Mouse (Mus musculus): ENCODE results near the gene Comtd1. TPM values are rescaled to one million over a fixed set of nuclear protein-coding genes. Genes with fewer than 3 reads are reported as not detected.

Comtd1 gene
- polyA plus RNA-seq, 1 experiment from 2014 or later, result 39.0 TPM

GRCm38 (mm10) chr14:21811744-21812393 is 36.9 kb downstream of the Comtd1 start:
- Histone ChIP-seq H3K36me3 (ENCODE audit: control insufficient read depth, insufficient read depth, low read length) (no peaks in the 10 kb centered on the region), H3K9me3 (replicated peaks; ENCODE audit: control insufficient read depth, low read length) (no peaks in the 10 kb centered on the region), H3K4me3 (replicated peaks; ENCODE audit: low read length) (no peak overlapping the region), H3K27ac (ENCODE audit: low read length) (no peak overlapping the region), H3K4me2 (ENCODE audit: low read depth, low read length) (no peak overlapping the region), H3K9ac (ENCODE audit: low read length) (no peak overlapping the region), H3K4me1 (ENCODE audit: control insufficient read depth, insufficient read depth, low read length) (0 out of 2 replicates have a peak, but pooled peaks cover 2% of the 10 kb centered on the region), H3K27me3 (ENCODE audit: control insufficient read depth, insufficient read depth, low read length) (no peaks in the 10 kb centered on the region)
- no peak for ATAC-seq (ENCODE audit: insufficient read depth, low FRiP score)
- WGBS, result 81% methylated on average over 10 of the region's 10 CpGs

DNA sequence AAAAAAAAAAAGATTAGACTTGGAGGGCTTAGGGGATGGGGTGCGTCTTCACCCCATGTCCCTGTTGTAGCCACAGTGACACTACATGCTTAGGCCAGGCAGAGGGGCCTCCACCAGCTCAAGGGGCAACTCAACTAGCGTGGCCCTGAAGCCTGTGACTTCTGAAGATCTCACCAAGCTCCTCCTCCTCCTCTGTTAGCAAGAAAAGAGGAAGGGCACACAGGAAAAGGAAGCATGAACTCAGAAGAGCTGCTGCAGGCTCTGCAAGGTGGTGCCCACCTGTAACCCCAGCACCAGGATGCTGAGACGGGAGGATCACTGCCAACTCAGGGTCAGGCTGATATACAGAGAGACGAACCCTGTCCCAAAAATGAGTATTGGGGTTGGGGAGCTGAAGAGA is 37.5 kb downstream of the Comtd1 start:
- H3K9me3 ChIP-seq (replicated peaks; ENCODE audit: control insufficient read depth, low read length), result no peaks in the 10 kb centered on the region
- 0 out of 2 replicates have a peak, but pooled peaks cover 2% of the 10 kb centered on the region for H3K4me1 ChIP-seq (ENCODE audit: control insufficient read depth, insufficient read depth, low read length)
- ATAC-seq (ENCODE audit: insufficient read depth, low FRiP score), result no peak
- H3K4me2 ChIP-seq (ENCODE audit: low read depth, low read length), result no peak overlapping the region
- no peak overlapping the region for H3K9ac ChIP-seq (ENCODE audit: low read length)
- no peaks in the 10 kb centered on the region for H3K36me3 ChIP-seq (ENCODE audit: control insufficient read depth, insufficient read depth, low read length)
- no peak overlapping the region for H3K27ac ChIP-seq (ENCODE audit: low read length)
- no peak overlapping the region for H3K4me3 ChIP-seq (replicated peaks; ENCODE audit: low read length)
- WGBS, result 90% methylated on average over 4 of the region's 4 CpGs
- no peaks in the 10 kb centered on the region for H3K27me3 ChIP-seq (ENCODE audit: control insufficient read depth, insufficient read depth, low read length)

- no peaks in the 10 kb centered on the region for H3K27me3 ChIP-seq (ENCODE audit: control insufficient read depth, insufficient read depth, low read length)
- no peaks in the 10 kb centered on the region for H3K36me3 ChIP-seq (ENCODE audit: control insufficient read depth, insufficient read depth, low read length)
- ATAC-seq (ENCODE audit: insufficient read depth, low FRiP score), result no peak
- no peak overlapping the region for H3K9ac ChIP-seq (ENCODE audit: low read length)
- H3K27ac ChIP-seq (ENCODE audit: low read length), result no peak overlapping the region
- no peak overlapping the region for H3K4me2 ChIP-seq (ENCODE audit: low read depth, low read length)
- H3K4me3 ChIP-seq (replicated peaks; ENCODE audit: low read length), result no peak overlapping the region
- no peaks in the 10 kb centered on the region for H3K9me3 ChIP-seq (replicated peaks; ENCODE audit: control insufficient read depth, low read length)
- 0 out of 2 replicates have a peak, but pooled peaks cover 2% of the 10 kb centered on the region for H3K4me1 ChIP-seq (ENCODE audit: control insufficient read depth, insufficient read depth, low read length)
- WGBS, result 93% methylated on average over 2 of the region's 2 CpGs
Observed at GRCm38 (mm10) chr14:21809418-21809817, 39.4 kb downstream of the Comtd1 start.

DNA sequence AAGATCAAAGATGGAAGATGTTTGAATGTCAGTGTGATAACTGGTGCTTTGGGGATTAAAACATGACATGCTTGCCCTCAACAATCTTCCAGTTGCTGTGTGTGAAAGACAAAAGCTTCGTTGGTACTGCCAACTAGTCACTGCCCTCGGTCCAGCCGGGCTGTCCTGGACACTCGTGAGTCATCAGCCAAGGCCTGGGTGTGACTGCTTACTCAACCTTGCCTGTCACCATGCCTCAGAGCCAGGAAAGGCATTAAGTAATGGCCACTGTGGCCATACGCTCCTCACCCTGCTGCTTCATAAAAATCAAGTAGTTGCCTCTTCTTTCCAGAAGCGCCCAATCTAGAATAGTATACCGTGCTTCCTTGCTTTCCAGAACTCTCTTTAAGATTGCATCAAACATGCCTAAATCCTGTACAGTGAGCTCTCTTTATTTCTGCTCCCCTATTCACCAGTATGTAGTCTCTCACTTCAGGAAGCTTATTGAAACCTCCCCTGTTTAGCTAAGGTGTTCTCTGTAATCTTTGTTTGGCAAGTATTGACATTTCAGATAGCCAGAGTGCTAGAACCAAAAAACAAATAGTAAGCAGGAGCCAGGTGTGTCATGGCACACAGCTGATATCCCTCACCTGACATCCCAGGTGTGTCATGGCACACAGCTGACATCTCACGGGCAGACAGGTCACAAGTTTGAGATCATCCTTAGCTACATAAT is 40.4 kb downstream of the Comtd1 start:
- Histone ChIP-seq H3K27ac (ENCODE audit: low read length) (peak overlapping the region; percentile 80), H3K4me3 (replicated peaks; ENCODE audit: low read length) (no peak overlapping the region), H3K4me2 (ENCODE audit: low read depth, low read length) (no peak overlapping the region), H3K36me3 (ENCODE audit: control insufficient read depth, insufficient read depth, low read length) (no peaks in the 10 kb centered on the region), H3K4me1 (ENCODE audit: control insufficient read depth, insufficient read depth, low read length) (no peaks in the 10 kb centered on the region), H3K9ac (ENCODE audit: low read length) (no peak overlapping the region), H3K9me3 (replicated peaks; ENCODE audit: control insufficient read depth, low read length) (no peaks in the 10 kb centered on the region), H3K27me3 (ENCODE audit: control insufficient read depth, insufficient read depth, low read length) (no peaks in the 10 kb centered on the region)
- 58% methylated on average over 8 of the region's 8 CpGs for WGBS
- peak; percentile 79 for ATAC-seq (ENCODE audit: insufficient read depth, low FRiP score)

- Histone ChIP-seq H3K4me2 (ENCODE audit: low read depth, low read length) (no peak overlapping the region), H3K4me3 (replicated peaks; ENCODE audit: low read length) (no peak overlapping the region), H3K9me3 (replicated peaks; ENCODE audit: control insufficient read depth, low read length) (no peaks in the 10 kb centered on the region), H3K9ac (ENCODE audit: low read length) (no peak overlapping the region), H3K27ac (ENCODE audit: low read length) (peak overlapping the region; percentile 85), H3K4me1 (ENCODE audit: control insufficient read depth, insufficient read depth, low read length) (no peaks in the 10 kb centered on the region), H3K27me3 (ENCODE audit: control insufficient read depth, insufficient read depth, low read length) (no peaks in the 10 kb centered on the region), H3K36me3 (ENCODE audit: control insufficient read depth, insufficient read depth, low read length) (no peaks in the 10 kb centered on the region)
- ATAC-seq (ENCODE audit: insufficient read depth, low FRiP score), result peak; percentile 88
- 55% methylated on average over 3 of the region's 3 CpGs for WGBS
Observed at GRCm38 (mm10) chr14:21806631-21807160, 42.1 kb downstream of the Comtd1 start.

GRCm38 (mm10) chr14:21806203-21806602 is 42.6 kb downstream of the Comtd1 start:
- H3K4me1 ChIP-seq (ENCODE audit: control insufficient read depth, insufficient read depth, low read length), result no peaks in the 10 kb centered on the region
- no peak overlapping the region for H3K4me3 ChIP-seq (replicated peaks; ENCODE audit: low read length)
- no peaks in the 10 kb centered on the region for H3K36me3 ChIP-seq (ENCODE audit: control insufficient read depth, insufficient read depth, low read length)
- no peak for ATAC-seq (ENCODE audit: insufficient read depth, low FRiP score)
- no peak overlapping the region for H3K4me2 ChIP-seq (ENCODE audit: low read depth, low read length)
- H3K9me3 ChIP-seq (replicated peaks; ENCODE audit: control insufficient read depth, low read length), result no peaks in the 10 kb centered on the region
- H3K27ac ChIP-seq (ENCODE audit: low read length), result peak overlapping the region; percentile 85
- no peak overlapping the region for H3K9ac ChIP-seq (ENCODE audit: low read length)
- WGBS, result 39% methylated on average over 2 of the region's 2 CpGs
- no peaks in the 10 kb centered on the region for H3K27me3 ChIP-seq (ENCODE audit: control insufficient read depth, insufficient read depth, low read length)

DNA sequence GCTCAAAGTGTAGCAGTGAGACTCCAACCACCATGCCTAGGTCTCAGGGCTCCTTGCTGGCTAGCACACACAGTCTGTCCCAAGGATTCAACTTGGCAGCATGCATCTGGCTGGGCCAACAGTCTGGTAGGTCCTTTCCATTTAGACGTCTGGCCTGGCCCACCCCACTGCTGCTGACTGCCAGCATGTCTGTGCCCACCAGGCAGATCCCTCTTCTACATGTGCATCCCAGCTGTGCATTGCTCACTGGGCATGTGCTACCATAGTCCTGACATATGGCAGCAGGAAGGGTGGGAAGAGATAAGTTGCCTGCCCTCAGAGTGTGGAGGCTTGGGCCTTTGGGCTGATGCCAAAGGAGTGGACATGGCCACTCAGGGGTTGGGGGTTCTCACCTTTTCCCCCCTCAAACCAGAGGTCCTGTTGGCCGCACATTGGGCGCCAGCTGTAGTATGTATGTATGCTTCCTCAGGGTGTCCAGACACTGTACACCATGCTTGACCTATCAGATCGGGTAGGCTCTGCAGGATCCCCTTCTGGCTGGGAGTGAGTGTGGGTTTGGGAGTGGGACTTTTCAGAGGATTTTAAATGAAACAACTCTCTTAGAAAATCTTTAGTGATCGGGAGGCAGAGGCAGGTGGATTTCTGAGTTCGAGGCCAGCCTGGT is 46.1 kb downstream of the Comtd1 start:
- H3K4me2 ChIP-seq (ENCODE audit: low read depth, low read length), result no peak overlapping the region
- H3K27me3 ChIP-seq (ENCODE audit: control insufficient read depth, insufficient read depth, low read length), result no peaks in the 10 kb centered on the region
- no peak overlapping the region for H3K4me3 ChIP-seq (replicated peaks; ENCODE audit: low read length)
- no peaks in the 10 kb centered on the region for H3K9me3 ChIP-seq (replicated peaks; ENCODE audit: control insufficient read depth, low read length)
- peaks cover 7% of the 10 kb centered on the region for H3K36me3 ChIP-seq (ENCODE audit: control insufficient read depth, insufficient read depth, low read length)
- H3K9ac ChIP-seq (ENCODE audit: low read length), result no peak overlapping the region
- WGBS, result 88% methylated on average over 6 of the region's 6 CpGs
- H3K27ac ChIP-seq (ENCODE audit: low read length), result no peak overlapping the region
- ATAC-seq (ENCODE audit: insufficient read depth, low FRiP score), result no peak
- H3K4me1 ChIP-seq (ENCODE audit: control insufficient read depth, insufficient read depth, low read length), result 0 out of 2 replicates have a peak, but pooled peaks cover 3% of the 10 kb centered on the region

DNA sequence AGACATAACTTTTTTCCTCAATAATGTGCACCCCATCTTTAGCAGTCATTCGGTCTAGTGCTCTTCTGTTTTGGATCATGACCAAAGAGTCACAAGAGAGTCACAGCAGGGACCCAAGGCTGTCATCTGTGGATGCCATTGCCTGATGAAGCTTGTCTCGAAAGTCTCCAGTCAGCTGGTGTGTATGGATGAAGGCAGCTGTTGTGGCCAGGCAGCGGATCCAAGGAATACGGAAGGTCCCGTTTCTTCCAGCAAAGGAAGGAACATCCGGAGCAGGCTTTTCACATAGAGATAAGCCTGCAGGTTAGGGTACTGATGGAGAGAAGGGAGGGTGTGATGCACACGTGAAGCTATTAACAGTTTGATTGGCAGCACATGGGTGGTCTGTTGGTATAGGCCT is 47.2 kb downstream of the Comtd1 start:
- Histone ChIP-seq H3K9ac (ENCODE audit: low read length) (no peak overlapping the region), H3K4me2 (ENCODE audit: low read depth, low read length) (no peak overlapping the region), H3K9me3 (replicated peaks; ENCODE audit: control insufficient read depth, low read length) (no peaks in the 10 kb centered on the region), H3K36me3 (ENCODE audit: control insufficient read depth, insufficient read depth, low read length) (peaks cover 7% of the 10 kb centered on the region), H3K27ac (ENCODE audit: low read length) (no peak overlapping the region), H3K4me3 (replicated peaks; ENCODE audit: low read length) (no peak overlapping the region), H3K27me3 (ENCODE audit: control insufficient read depth, insufficient read depth, low read length) (no peaks in the 10 kb centered on the region), H3K4me1 (ENCODE audit: control insufficient read depth, insufficient read depth, low read length) (0 out of 2 replicates have a peak, but pooled peaks cover 3% of the 10 kb centered on the region)
- 78% methylated on average over 7 of the region's 7 CpGs for WGBS
- ATAC-seq (ENCODE audit: insufficient read depth, low FRiP score), result no peak

- Histone ChIP-seq H3K9ac (ENCODE audit: low read length) (no peak overlapping the region), H3K4me1 (ENCODE audit: control insufficient read depth, insufficient read depth, low read length) (0 out of 2 replicates have a peak, but pooled peaks cover 3% of the 10 kb centered on the region), H3K27me3 (ENCODE audit: control insufficient read depth, insufficient read depth, low read length) (no peaks in the 10 kb centered on the region), H3K9me3 (replicated peaks; ENCODE audit: control insufficient read depth, low read length) (no peaks in the 10 kb centered on the region), H3K4me3 (replicated peaks; ENCODE audit: low read length) (no peak overlapping the region), H3K27ac (ENCODE audit: low read length) (peak overlapping the region; percentile 64), H3K4me2 (ENCODE audit: low read depth, low read length) (no peak overlapping the region), H3K36me3 (ENCODE audit: control insufficient read depth, insufficient read depth, low read length) (peaks cover 7% of the 10 kb centered on the region)
- 79% methylated on average over 4 of the region's 4 CpGs for WGBS
- 0 out of 2 replicates have a peak, but pooled peaks have one; percentile 29 for ATAC-seq (ENCODE audit: insufficient read depth, low FRiP score)
Observed at GRCm38 (mm10) chr14:21800641-21801040, 48.1 kb downstream of the Comtd1 start.
